Mouse (Mus musculus) heart, postnatal 25 days (tissue): Measurements from ENCODE around the gene Gm6465. TPM values are rescaled to one million over a fixed set of nuclear protein-coding genes. Genes with fewer than 3 reads are reported as not detected.
"Not testable (repeated sequence)": the region's sequence is repeated elsewhere in the genome, so short reads cannot be mapped to it uniquely, and the experiment has no call there.

Experiments
- DNase-seq: peaks from one replicate; pipeline ENCODE4 v3.0.0; 2022; ENCODE audit warnings: low spot score
- intact Hi-C: fragments of 180-260 bp; cut with DNase I; formaldehyde crosslinking; loops from one replicate; pipeline ENCODE4 v1.15.1; 2025
- total RNA-seq, 2 experiments: library from RNA; stranded (reverse); gene quantifications; 2 replicates each; pipeline ENCODE4 v1.2.3; 2021

Gene Gm6465
- not detected for total RNA-seq

DNA sequence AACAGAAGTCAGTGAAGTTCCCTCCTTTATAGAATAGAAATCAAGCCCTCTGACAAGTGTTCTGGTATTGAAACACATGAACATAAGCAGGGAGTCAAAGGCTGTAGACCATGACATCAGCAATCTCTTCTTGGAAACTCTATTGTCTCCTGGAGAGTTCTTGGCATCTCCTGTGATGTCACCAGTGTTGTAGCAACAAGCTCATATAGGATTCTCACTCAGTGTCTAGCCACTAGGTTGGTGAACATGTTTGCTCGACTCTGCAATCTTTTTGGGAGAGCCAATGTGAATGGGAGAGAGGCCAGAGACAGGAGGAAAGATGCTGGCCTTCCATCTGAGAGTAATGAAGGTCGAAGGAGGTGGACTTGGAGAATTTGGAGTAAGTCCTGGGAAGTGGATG is at the start of gene Gm6465:
Gene Gm6465 (plus strand): TSS at position 301 of the 400 bp plus-strand sequence.
- intact Hi-C loops, result not testable (repeated sequence)

GRCm38 (mm10) chr5:11845824-11846223 is 485 bp downstream of the Gm6465 start:
- DNase-seq, intact Hi-C loops: not testable (repeated sequence)

More for the DNA sequence above, at the start of gene Gm6465:
- not testable (repeated sequence) for DNase-seq

- intact Hi-C loops, DNase-seq: not testable (repeated sequence)
These were observed 12.6 kb downstream of the Gm6465 start for GRCm38 (mm10) chr5:11857909-11858308.

Other genes with a start within 250 kb of the Gm6465 start
- not detected for gene Gm8922, start 163.6 kb upstream of the Gm6465 start, total RNA-seq
- gene Gm8926, start 75.0 kb upstream of the Gm6465 start, total RNA-seq, result not detected
- not detected for gene 4933402N22Rik, start 72.5 kb downstream of the Gm6465 start, total RNA-seq